Mouse (Mus musculus) bone marrow macrophage, adult 2 months (primary cell): ENCODE measurements around the gene Rasip1.
A peak's percentile ranks its signal among the peaks of the same experiment; 100 is the strongest.

Source experiments
- CTCF ChIP-seq: IDR thresholded peaks from 2 replicates; pipeline ENCODE4 v1.5.1; 2012; ENCODE audit warnings: low read depth, mild to moderate bottlenecking, low read length, moderate library complexity
- POLR2A ChIP-seq: IDR thresholded peaks from 2 replicates; pipeline ENCODE4 v1.6.1; 2012; ENCODE audit warnings: mild to moderate bottlenecking, low read depth, low read length, borderline replicate concordance

- TF ChIP-seq CTCF (peak; percentile 26; the same call in 1 of the 2 replicates), POLR2A (no peak)
Measured at GRCm38 (mm10) chr7:45628364-45629294, 1.3 kb downstream of the Rasip1 start.
